Mouse (Mus musculus) spleen, adult 10 weeks (tissue): ENCODE measurements around the gene Spin2-ps6. TPM values are rescaled to one million over a fixed set of nuclear protein-coding genes. Genes with fewer than 3 reads are reported as not detected.

Experiments
- polyA plus RNA-seq: library from polyadenylated mRNA; stranded (reverse); fragments of 350-450 nt; fragmentation: Illumina TruSeq; extraction: RNeasy Lipid Tissue Mini Kit (QIAGEN cat#74804); gene quantifications from one replicate; pipeline ENCODE4 v1.2.3, GENCODE M21; 2015; ENCODE audit warnings: low replicate concordance; ENCODE audit not compliant: insufficient read depth

Gene Spin2-ps6
- not detected for polyA plus RNA-seq

DNA sequence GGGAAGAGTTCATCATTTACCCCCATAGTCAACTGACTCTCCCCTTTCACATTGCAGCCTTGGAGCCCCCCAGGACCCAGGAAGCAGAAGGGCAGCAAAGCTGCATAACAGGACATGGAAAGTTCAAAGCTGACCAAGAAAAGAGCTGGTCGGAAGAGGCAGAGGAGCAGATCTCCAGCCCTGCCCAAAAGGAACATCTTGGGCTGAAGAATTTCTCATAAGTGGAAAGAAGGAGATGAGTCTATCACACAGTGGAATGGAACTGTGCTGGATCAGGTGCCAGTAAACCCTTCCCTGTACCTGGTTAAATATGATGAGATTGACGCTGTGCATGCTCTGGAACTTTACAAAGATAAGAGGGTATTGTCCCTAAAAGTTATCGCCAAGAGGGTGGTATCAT lies at the start of gene Spin2-ps6:
Spin2-ps6 (plus strand) TSS at position 301 of the 400 bp plus-strand sequence.

Other genes with a start within 250 kb of the Spin2-ps6 start
- gene Btbd35f12, start 78.5 kb downstream of the Spin2-ps6 start, polyA plus RNA-seq, result not detected